Mouse (Mus musculus): ENCODE results near the gene Trabd2b. TPM values are rescaled to one million over a fixed set of nuclear protein-coding genes. Genes with fewer than 3 reads are reported as not detected.

The Trabd2b gene
- total and polyA plus RNA-seq, 2 experiments from 2014 or later, result 4.5 to 10.5 TPM

- Histone ChIP-seq H3K4me2 (ENCODE audit: low read depth, low read length) (no peak overlapping the region), H3K4me3 (ENCODE audit: low read depth, low read length) (no peak overlapping the region), H3K27ac (ENCODE audit: low read depth) (no peak overlapping the region), H3K9ac (replicated peaks; ENCODE audit: low read depth, low read length) (no peak overlapping the region), H3K4me1 (ENCODE audit: control insufficient read depth, insufficient read depth) (peaks cover 13% of the 10 kb centered on the region), H3K27me3 (ENCODE audit: control insufficient read depth, insufficient read depth, low read length) (no peaks in the 10 kb centered on the region), H3K36me3 (replicated peaks; ENCODE audit: control insufficient read depth, insufficient read depth, low read length) (no peaks in the 10 kb centered on the region), H3K9me3 (replicated peaks; ENCODE audit: control insufficient read depth, low read length) (no peaks in the 10 kb centered on the region)
- peak; percentile 30 for DNase-seq (ENCODE audit: low spot score)
- ATAC-seq (ENCODE audit: insufficient read depth, low read depth), result no peak
- no peak for TF ChIP-seq EP300 (IDR thresholded peaks at IDR 0.05; ENCODE audit: low read depth)
- no peak for TF ChIP-seq CTCF (IDR thresholded peaks at IDR 0.05; ENCODE audit: low read depth)
- WGBS, result 50% methylated on average over 8 of the region's 8 CpGs
Observed at GRCm38 (mm10) chr4:114547658-114548448, 141.3 kb downstream of the Trabd2b start.

GRCm38 (mm10) chr4:114549487-114549886 lies 143.0 kb downstream of the Trabd2b start:
- H3K9me3 ChIP-seq (replicated peaks; ENCODE audit: control insufficient read depth, low read length), result no peaks in the 10 kb centered on the region
- H3K9ac ChIP-seq (replicated peaks; ENCODE audit: low read depth, low read length), result no peak overlapping the region
- H3K27ac ChIP-seq (ENCODE audit: low read depth), result no peak overlapping the region
- no peaks in the 10 kb centered on the region for H3K27me3 ChIP-seq (ENCODE audit: control insufficient read depth, insufficient read depth, low read length)
- H3K4me2 ChIP-seq (ENCODE audit: low read depth, low read length), result no peak overlapping the region
- H3K4me3 ChIP-seq (ENCODE audit: low read depth, low read length), result no peak overlapping the region
- 73% methylated on average over 3 of the region's 3 CpGs for WGBS
- no peaks in the 10 kb centered on the region for H3K36me3 ChIP-seq (replicated peaks; ENCODE audit: control insufficient read depth, insufficient read depth, low read length)
- peaks cover 17% of the 10 kb centered on the region for H3K4me1 ChIP-seq (ENCODE audit: control insufficient read depth, insufficient read depth)
- DNase-seq (ENCODE audit: low spot score) (no peak), ATAC-seq (ENCODE audit: insufficient read depth, low read depth) (no peak)
- TF ChIP-seq EP300 (IDR thresholded peaks at IDR 0.05; ENCODE audit: low read depth) (no peak), CTCF (IDR thresholded peaks at IDR 0.05; ENCODE audit: low read depth) (no peak)

GRCm38 (mm10) chr4:114550471-114551156 lies 144.1 kb downstream of the Trabd2b start:
- ATAC-seq (ENCODE audit: insufficient read depth, low read depth), result no peak
- 0 out of 2 replicates have a peak overlapping the region, but pooled peaks have one; percentile 25 for H3K27ac ChIP-seq (ENCODE audit: low read depth)

GRCm38 (mm10) chr4:114556880-114557279 lies 150.4 kb downstream of the Trabd2b start:
- TF ChIP-seq CTCF (IDR thresholded peaks at IDR 0.05; ENCODE audit: low read depth), result no peak
- TF ChIP-seq EP300 (IDR thresholded peaks at IDR 0.05; ENCODE audit: low read depth), result no peak
- H3K4me1 ChIP-seq (ENCODE audit: control insufficient read depth, insufficient read depth), result peaks cover 41% of the 10 kb centered on the region
- DNase-seq (ENCODE audit: low spot score) (no peak), ATAC-seq (ENCODE audit: insufficient read depth, low read depth) (no peak)
- H3K36me3 ChIP-seq (replicated peaks; ENCODE audit: control insufficient read depth, insufficient read depth, low read length), result no peaks in the 10 kb centered on the region
- no peaks in the 10 kb centered on the region for H3K27me3 ChIP-seq (ENCODE audit: control insufficient read depth, insufficient read depth, low read length)
- H3K4me2 ChIP-seq (ENCODE audit: low read depth, low read length), result no peak overlapping the region
- H3K9ac ChIP-seq (replicated peaks; ENCODE audit: low read depth, low read length), result no peak overlapping the region
- H3K9me3 ChIP-seq (replicated peaks; ENCODE audit: control insufficient read depth, low read length), result no peaks in the 10 kb centered on the region
- H3K4me3 ChIP-seq (ENCODE audit: low read depth, low read length), result no peak overlapping the region
- H3K27ac ChIP-seq (ENCODE audit: low read depth), result no peak overlapping the region
- 69% methylated on average over 5 of the region's 5 CpGs for WGBS

More at GRCm38 (mm10) chr4:114550471-114551156, 144.1 kb downstream of the Trabd2b start:
- no peak for DNase-seq (ENCODE audit: low spot score)
- 69% methylated on average over 11 of the region's 11 CpGs for WGBS
- no peaks in the 10 kb centered on the region for H3K36me3 ChIP-seq (replicated peaks; ENCODE audit: control insufficient read depth, insufficient read depth, low read length)
- H3K9me3 ChIP-seq (replicated peaks; ENCODE audit: control insufficient read depth, low read length), result no peaks in the 10 kb centered on the region
- H3K4me1 ChIP-seq (ENCODE audit: control insufficient read depth, insufficient read depth), result peaks cover 20% of the 10 kb centered on the region
- no peak overlapping the region for H3K4me3 ChIP-seq (ENCODE audit: low read depth, low read length)
- no peaks in the 10 kb centered on the region for H3K27me3 ChIP-seq (ENCODE audit: control insufficient read depth, insufficient read depth, low read length)
- H3K4me2 ChIP-seq (ENCODE audit: low read depth, low read length), result no peak overlapping the region
- H3K9ac ChIP-seq (replicated peaks; ENCODE audit: low read depth, low read length), result no peak overlapping the region
- no peak for TF ChIP-seq CTCF (IDR thresholded peaks at IDR 0.05; ENCODE audit: low read depth)
- TF ChIP-seq EP300 (IDR thresholded peaks at IDR 0.05; ENCODE audit: low read depth), result no peak

GRCm38 (mm10) chr4:114557731-114558130 lies 151.2 kb downstream of the Trabd2b start:
- H3K4me1 ChIP-seq (ENCODE audit: control insufficient read depth, insufficient read depth), result peaks cover 45% of the 10 kb centered on the region
- no peak for ATAC-seq (ENCODE audit: insufficient read depth, low read depth)

More at GRCm38 (mm10) chr4:114557731-114558130, 151.2 kb downstream of the Trabd2b start:
- no peak for DNase-seq (ENCODE audit: low spot score)
- no peak overlapping the region for H3K4me3 ChIP-seq (ENCODE audit: low read depth, low read length)
- no peak overlapping the region for H3K9ac ChIP-seq (replicated peaks; ENCODE audit: low read depth, low read length)
- TF ChIP-seq CTCF (IDR thresholded peaks at IDR 0.05; ENCODE audit: low read depth), result no peak
- no peak for TF ChIP-seq EP300 (IDR thresholded peaks at IDR 0.05; ENCODE audit: low read depth)
- no peaks in the 10 kb centered on the region for H3K27me3 ChIP-seq (ENCODE audit: control insufficient read depth, insufficient read depth, low read length)
- no peak overlapping the region for H3K27ac ChIP-seq (ENCODE audit: low read depth)
- no peaks in the 10 kb centered on the region for H3K9me3 ChIP-seq (replicated peaks; ENCODE audit: control insufficient read depth, low read length)
- H3K4me2 ChIP-seq (ENCODE audit: low read depth, low read length), result no peak overlapping the region
- H3K36me3 ChIP-seq (replicated peaks; ENCODE audit: control insufficient read depth, insufficient read depth, low read length), result no peaks in the 10 kb centered on the region
- 50% methylated on average over 6 of the region's 6 CpGs for WGBS

Measured in heart, postnatal 0 days (tissue).